Mouse (Mus musculus): ENCODE measurements around the gene Cdt1. TPM values are rescaled to one million over a fixed set of nuclear protein-coding genes. Genes with fewer than 3 reads are reported as not detected.

Gene Cdt1
- polyA plus RNA-seq (2015; fragmentation: Nextera tagmentation; extraction: Ambion mirVana): 39.1 and 41.1 TPM in 2 replicates

GRCm38 (mm10) chr8:122567361-122568108 is at the start of gene Cdt1:
Gene Cdt1 (plus strand): TSS chr8:122568015.
- Histone ChIP-seq H3K36me3 (ENCODE audit: control insufficient read depth, insufficient read depth, low read length) (peaks cover 15% of the 10 kb centered on the region), H3K4me1 (replicated peaks; ENCODE audit: control insufficient read depth, insufficient read depth, low read length) (peaks cover 19% of the 10 kb centered on the region), H3K27me3 (ENCODE audit: control insufficient read depth, insufficient read depth, low read depth, low read length) (no peaks in the 10 kb centered on the region), H3K27ac (ENCODE audit: low read length) (peak within 1 kb of the TSS; percentile 97), H3K9ac (ENCODE audit: low read length) (peak within 1 kb of the TSS; percentile 87), H3K4me2 (ENCODE audit: low read depth, low read length) (peak within 1 kb of the TSS; percentile 73), H3K4me3 (ENCODE audit: low read length) (peak within 1 kb of the TSS; percentile 82), H3K9me3 (ENCODE audit: control insufficient read depth, low read length) (no peaks in the 10 kb centered on the region)
- peak; percentile 98 for ATAC-seq (ENCODE audit: low read depth)
- WGBS: under 1% methylated on average over 58 of the region's 62 CpGs

GRCm38 (mm10) chr8:122520611-122521010 is 47.2 kb upstream of the Cdt1 start:
- no peaks in the 10 kb centered on the region for H3K9me3 ChIP-seq (ENCODE audit: control insufficient read depth, low read length)
- no peak for ATAC-seq (ENCODE audit: low read depth)
- 74% methylated on average over 11 of the region's 11 CpGs for WGBS
- H3K4me2 ChIP-seq (ENCODE audit: low read depth, low read length): no peak overlapping the region
- H3K27me3 ChIP-seq (ENCODE audit: control insufficient read depth, insufficient read depth, low read depth, low read length): no peaks in the 10 kb centered on the region
- no peak overlapping the region for H3K4me3 ChIP-seq (ENCODE audit: low read length)
- peaks cover 67% of the 10 kb centered on the region for H3K4me1 ChIP-seq (replicated peaks; ENCODE audit: control insufficient read depth, insufficient read depth, low read length)
- H3K9ac ChIP-seq (ENCODE audit: low read length): peak overlapping the region; percentile 42; the same call in 1 of the 2 replicates
- H3K36me3 ChIP-seq (ENCODE audit: control insufficient read depth, insufficient read depth, low read length): no peaks in the 10 kb centered on the region
- peak overlapping the region; percentile 87 for H3K27ac ChIP-seq (ENCODE audit: low read length)

DNA sequence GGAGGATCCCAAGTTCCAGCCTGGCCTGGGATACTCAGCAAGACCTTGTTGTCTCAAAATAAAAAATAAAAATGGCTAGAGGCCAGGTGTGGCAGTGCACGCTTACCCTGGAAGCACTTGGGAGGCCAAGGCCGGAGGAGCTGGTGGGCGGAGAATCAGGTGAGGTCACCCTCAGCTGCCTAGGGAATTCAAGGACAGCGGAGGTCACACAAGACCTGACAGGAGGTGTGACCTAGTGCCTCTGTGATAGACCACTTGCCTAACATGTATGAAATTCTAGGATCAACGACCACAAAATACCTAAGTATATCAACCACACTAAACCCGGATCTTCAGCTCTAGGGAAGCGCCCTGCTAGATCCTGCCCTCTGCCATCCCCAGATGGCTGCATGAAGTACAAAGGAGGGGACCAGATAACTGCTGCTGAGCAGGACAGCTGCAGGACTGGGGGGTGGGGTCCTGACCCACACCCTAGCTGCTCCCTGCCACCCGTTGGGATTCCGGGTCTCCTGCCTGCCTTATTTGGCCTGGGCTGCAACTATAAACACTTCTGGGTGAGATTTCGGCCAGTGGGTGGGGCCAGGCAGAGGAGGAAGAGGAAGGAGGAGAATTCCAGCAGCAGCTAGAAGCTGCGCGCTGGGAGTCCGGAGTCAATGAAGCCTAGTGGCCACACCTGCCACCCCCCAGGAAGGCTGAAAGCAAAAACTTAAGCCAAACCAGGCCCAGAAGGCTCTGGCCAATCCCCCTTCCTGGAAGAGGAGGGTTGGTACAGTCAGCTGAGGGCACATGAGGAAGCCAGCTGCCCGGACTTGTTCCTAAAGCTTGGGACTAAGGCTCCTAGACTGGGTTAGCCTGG is 44.8 kb upstream of the Cdt1 start:
- WGBS: 39% methylated on average over 14 of the region's 14 CpGs
- Histone ChIP-seq H3K9ac (ENCODE audit: low read length) (peak overlapping the region; percentile 46), H3K4me2 (ENCODE audit: low read depth, low read length) (peak overlapping the region; percentile 19; the same call in 1 of the 2 replicates), H3K9me3 (ENCODE audit: control insufficient read depth, low read length) (no peaks in the 10 kb centered on the region), H3K27me3 (ENCODE audit: control insufficient read depth, insufficient read depth, low read depth, low read length) (no peaks in the 10 kb centered on the region), H3K4me3 (ENCODE audit: low read length) (no peak overlapping the region), H3K36me3 (ENCODE audit: control insufficient read depth, insufficient read depth, low read length) (no peaks in the 10 kb centered on the region), H3K27ac (ENCODE audit: low read length) (peak overlapping the region; percentile 79), H3K4me1 (replicated peaks; ENCODE audit: control insufficient read depth, insufficient read depth, low read length) (peaks cover 74% of the 10 kb centered on the region)
- ATAC-seq (ENCODE audit: low read depth): peak; percentile 43

DNA sequence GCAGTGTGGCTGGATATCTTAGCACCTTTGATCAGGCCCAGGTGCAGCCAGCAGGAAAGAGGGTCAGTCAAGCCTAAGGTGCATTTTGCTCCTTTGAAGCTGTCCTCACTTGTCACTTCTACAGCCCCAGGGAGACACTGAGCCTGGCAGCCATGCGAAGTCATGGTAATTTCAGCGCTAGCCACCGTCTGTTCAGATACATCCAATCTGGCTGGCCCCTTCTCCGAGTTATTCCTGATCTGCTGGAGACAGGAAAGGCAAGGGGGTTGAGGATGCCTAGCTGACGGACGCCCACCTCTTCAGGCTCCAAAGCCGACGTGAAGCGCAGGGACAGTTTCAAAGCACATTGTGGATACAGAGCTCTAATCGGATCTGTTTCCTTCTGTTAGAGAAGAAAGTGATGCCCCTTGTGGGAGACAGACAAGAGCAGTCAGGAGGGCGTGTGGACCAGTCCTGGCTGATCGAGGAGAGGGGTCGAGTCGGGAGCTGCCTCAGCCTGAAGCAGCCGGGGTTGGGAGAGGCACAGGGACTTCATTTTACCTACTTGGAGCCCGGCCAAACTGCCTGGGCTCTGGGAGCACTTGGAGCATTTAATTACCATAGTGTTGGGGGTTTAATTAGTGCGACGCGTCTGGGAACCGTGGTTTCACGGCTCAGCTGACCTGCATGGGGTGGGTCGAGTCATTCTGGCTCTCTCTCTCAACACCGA is 44.0 kb upstream of the Cdt1 start:
- 22% methylated on average over 23 of the region's 23 CpGs for WGBS
- Histone ChIP-seq H3K27me3 (ENCODE audit: control insufficient read depth, insufficient read depth, low read depth, low read length) (no peaks in the 10 kb centered on the region), H3K4me2 (ENCODE audit: low read depth, low read length) (peak overlapping the region; percentile 19), H3K9ac (ENCODE audit: low read length) (peak overlapping the region; percentile 46), H3K9me3 (ENCODE audit: control insufficient read depth, low read length) (no peaks in the 10 kb centered on the region), H3K36me3 (ENCODE audit: control insufficient read depth, insufficient read depth, low read length) (no peaks in the 10 kb centered on the region), H3K27ac (ENCODE audit: low read length) (peak overlapping the region; percentile 79), H3K4me1 (replicated peaks; ENCODE audit: control insufficient read depth, insufficient read depth, low read length) (peaks cover 66% of the 10 kb centered on the region), H3K4me3 (ENCODE audit: low read length) (no peak overlapping the region)
- ATAC-seq (ENCODE audit: low read depth): no peak

DNA sequence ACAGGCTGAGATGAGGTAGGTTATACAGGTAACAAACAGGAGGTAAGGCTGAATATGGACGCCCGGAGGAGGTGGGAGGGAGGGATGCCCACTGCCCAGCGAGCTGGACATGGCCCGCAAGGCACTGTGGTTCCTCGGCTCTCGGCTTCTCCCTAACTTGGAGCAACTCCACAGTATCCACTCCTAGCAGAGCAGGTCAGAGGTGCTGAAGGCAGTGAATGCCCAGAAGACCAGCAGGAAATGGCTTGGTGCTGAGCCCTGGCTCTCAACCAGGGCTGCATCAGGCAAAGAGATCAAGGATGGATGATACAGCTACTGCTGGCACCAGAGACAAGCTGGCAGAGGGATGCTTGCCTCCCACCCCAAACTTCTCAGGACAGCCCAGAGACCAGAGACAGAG is 43.3 kb upstream of the Cdt1 start:
- H3K4me2 ChIP-seq (ENCODE audit: low read depth, low read length): no peak overlapping the region
- H3K4me1 ChIP-seq (replicated peaks; ENCODE audit: control insufficient read depth, insufficient read depth, low read length): peaks cover 61% of the 10 kb centered on the region
- peak overlapping the region; percentile 79 for H3K27ac ChIP-seq (ENCODE audit: low read length)
- H3K9ac ChIP-seq (ENCODE audit: low read length): peak overlapping the region; percentile 46
- H3K36me3 ChIP-seq (ENCODE audit: control insufficient read depth, insufficient read depth, low read length): no peaks in the 10 kb centered on the region
- H3K27me3 ChIP-seq (ENCODE audit: control insufficient read depth, insufficient read depth, low read depth, low read length): no peaks in the 10 kb centered on the region
- no peak overlapping the region for H3K4me3 ChIP-seq (ENCODE audit: low read length)
- 77% methylated on average over 6 of the region's 6 CpGs for WGBS
- H3K9me3 ChIP-seq (ENCODE audit: control insufficient read depth, low read length): no peaks in the 10 kb centered on the region
- no peak for ATAC-seq (ENCODE audit: low read depth)

DNA sequence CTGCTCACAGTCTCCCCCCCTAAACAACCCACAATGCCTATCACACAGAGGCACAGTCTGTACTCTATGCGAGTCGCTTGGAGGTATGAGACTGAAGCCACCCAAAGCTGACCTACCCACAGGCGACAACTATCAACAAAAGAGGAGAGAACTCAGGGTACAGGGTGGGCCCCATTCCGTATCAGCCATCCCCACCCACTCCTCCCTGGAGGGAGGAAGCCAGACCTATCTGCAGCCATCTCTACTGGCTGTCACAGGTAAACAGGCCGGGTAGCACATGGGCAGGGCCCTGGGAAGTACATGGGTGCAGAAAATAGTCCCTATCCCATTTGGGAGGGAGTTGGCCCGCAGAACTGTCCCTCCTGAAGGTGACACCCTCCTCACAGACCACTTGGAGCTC is 42.8 kb upstream of the Cdt1 start:
- Histone ChIP-seq H3K4me2 (ENCODE audit: low read depth, low read length) (no peak overlapping the region), H3K36me3 (ENCODE audit: control insufficient read depth, insufficient read depth, low read length) (no peaks in the 10 kb centered on the region), H3K9me3 (ENCODE audit: control insufficient read depth, low read length) (no peaks in the 10 kb centered on the region), H3K27me3 (ENCODE audit: control insufficient read depth, insufficient read depth, low read depth, low read length) (no peaks in the 10 kb centered on the region), H3K27ac (ENCODE audit: low read length) (no peak overlapping the region), H3K4me1 (replicated peaks; ENCODE audit: control insufficient read depth, insufficient read depth, low read length) (peaks cover 61% of the 10 kb centered on the region), H3K4me3 (ENCODE audit: low read length) (no peak overlapping the region), H3K9ac (ENCODE audit: low read length) (no peak overlapping the region)
- no peak for ATAC-seq (ENCODE audit: low read depth)
- 66% methylated on average over 6 of the region's 6 CpGs for WGBS

- 37% methylated on average over 3 of the region's 3 CpGs for WGBS
- Histone ChIP-seq H3K9ac (ENCODE audit: low read length) (peak overlapping the region; percentile 29; the same call in 1 of the 2 replicates), H3K4me2 (ENCODE audit: low read depth, low read length) (no peak overlapping the region), H3K36me3 (ENCODE audit: control insufficient read depth, insufficient read depth, low read length) (no peaks in the 10 kb centered on the region), H3K27me3 (ENCODE audit: control insufficient read depth, insufficient read depth, low read depth, low read length) (no peaks in the 10 kb centered on the region), H3K4me1 (replicated peaks; ENCODE audit: control insufficient read depth, insufficient read depth, low read length) (peaks cover 54% of the 10 kb centered on the region), H3K4me3 (ENCODE audit: low read length) (no peak overlapping the region), H3K27ac (ENCODE audit: low read length) (peak overlapping the region; percentile 87), H3K9me3 (ENCODE audit: control insufficient read depth, low read length) (no peaks in the 10 kb centered on the region)
- ATAC-seq (ENCODE audit: low read depth): peak; percentile 5; the same call in 1 of the 2 replicates
Measured at GRCm38 (mm10) chr8:122526084-122526483, 41.7 kb upstream of the Cdt1 start.

DNA sequence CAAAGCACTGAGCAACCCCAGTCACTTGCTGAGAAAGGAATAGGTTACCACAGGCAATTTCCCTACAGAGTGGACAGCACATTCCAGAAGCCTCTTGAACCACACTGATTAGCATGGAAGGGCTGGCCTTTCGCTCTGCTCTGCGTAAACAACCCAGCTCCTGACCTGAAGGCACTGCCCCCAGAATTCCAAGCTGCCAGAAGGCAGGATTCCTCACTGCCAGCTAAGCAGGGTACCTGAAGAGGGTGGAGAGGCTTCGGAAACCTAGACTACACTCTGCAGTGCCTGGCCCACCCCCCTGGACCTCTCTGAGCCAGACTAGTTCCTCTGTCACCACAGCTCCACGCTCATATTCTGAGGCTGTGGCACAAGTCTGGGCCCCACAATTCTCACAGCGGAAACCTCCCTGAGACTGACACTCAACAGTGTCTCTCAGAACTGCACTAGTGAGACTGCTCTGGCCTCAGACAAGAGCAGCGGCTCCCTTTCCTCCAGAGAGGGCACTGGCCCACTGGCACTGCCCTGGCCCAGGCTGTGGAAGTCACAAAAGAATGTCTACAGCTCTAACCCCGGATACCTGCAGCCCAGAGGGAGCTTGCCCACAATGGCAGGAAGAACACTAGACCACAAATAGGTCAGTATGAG is 41.2 kb upstream of the Cdt1 start:
- H3K4me2 ChIP-seq (ENCODE audit: low read depth, low read length): no peak overlapping the region
- H3K9me3 ChIP-seq (ENCODE audit: control insufficient read depth, low read length): no peaks in the 10 kb centered on the region
- peak overlapping the region; percentile 87 for H3K27ac ChIP-seq (ENCODE audit: low read length)
- no peak overlapping the region for H3K4me3 ChIP-seq (ENCODE audit: low read length)
- WGBS: 29% methylated on average over 7 of the region's 7 CpGs
- H3K36me3 ChIP-seq (ENCODE audit: control insufficient read depth, insufficient read depth, low read length): no peaks in the 10 kb centered on the region
- H3K4me1 ChIP-seq (replicated peaks; ENCODE audit: control insufficient read depth, insufficient read depth, low read length): peaks cover 57% of the 10 kb centered on the region
- ATAC-seq (ENCODE audit: low read depth): peak; percentile 77
- no peaks in the 10 kb centered on the region for H3K27me3 ChIP-seq (ENCODE audit: control insufficient read depth, insufficient read depth, low read depth, low read length)
- H3K9ac ChIP-seq (ENCODE audit: low read length): peak overlapping the region; percentile 39; the same call in 1 of the 2 replicates

Data from lung, embryonic 16.5 days (tissue).